Mouse (Mus musculus): ENCODE results near the gene Mrpl4.

DNA sequence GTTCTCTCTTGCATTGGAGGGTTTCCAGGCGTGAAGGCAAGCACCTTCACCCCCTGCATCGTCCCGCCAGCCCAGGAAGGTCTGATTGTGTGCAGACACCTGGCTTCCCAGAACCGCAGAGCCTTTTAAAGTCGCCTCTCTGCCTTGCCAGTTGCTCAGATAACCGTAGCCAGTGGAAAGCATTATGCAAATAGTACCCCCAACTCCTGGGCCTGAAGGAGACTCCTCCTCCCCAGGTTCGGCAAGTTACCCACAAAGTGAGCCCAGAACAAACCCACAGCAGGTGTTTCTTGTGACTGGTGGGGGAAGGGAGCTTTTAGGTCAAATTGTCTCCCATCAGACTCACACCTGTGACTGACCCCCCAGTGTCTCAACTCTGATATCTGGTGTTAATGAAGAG is 14.6 kb upstream of the Mrpl4 start:
- TF ChIP-seq ETS1 (conservative IDR thresholded peaks at IDR 0.05; ENCODE audit: low read depth, low read length) (peak; percentile 54; the same call in 1 of the 2 replicates), MAX (IDR thresholded peaks at IDR 0.05; ENCODE audit: low read length) (no peak), POLR2A (IDR thresholded peaks at IDR 0.05; ENCODE audit: low read depth, low read length) (no peak), CTCF (conservative IDR thresholded peaks at IDR 0.05 in 1 of 2, IDR thresholded peaks at IDR 0.05 in 1 of 2; ENCODE audit: low read depth in 2 of 2, low read length in 2 of 2) (no peak), SMC3 (IDR thresholded peaks at IDR 0.05; ENCODE audit: low read depth, low read length) (no peak), CHD2 (IDR thresholded peaks at IDR 0.05; ENCODE audit: low read length) (peak; percentile 73), JUN (IDR thresholded peaks at IDR 0.05; ENCODE audit: insufficient read depth, low read depth, low read length) (no peak), EP300 (IDR thresholded peaks at IDR 0.05; ENCODE audit: low read length) (peak; percentile 76), USF2 (conservative IDR thresholded peaks at IDR 0.05; ENCODE audit: low read depth, low read length) (no peak), BHLHE40 (IDR thresholded peaks at IDR 0.05; ENCODE audit: low read depth, low read length) (peak; percentile 44; the same call in 1 of the 2 replicates), NRF1 (IDR thresholded peaks at IDR 0.05; ENCODE audit: low read depth, low read length) (no peak), ZC3H11A (IDR thresholded peaks at IDR 0.05; ENCODE audit: low read depth, low read length) (no peak), CHD1 (IDR thresholded peaks at IDR 0.05; ENCODE audit: low read depth, low read length) (no peak)
